In the genomic region with DNA sequence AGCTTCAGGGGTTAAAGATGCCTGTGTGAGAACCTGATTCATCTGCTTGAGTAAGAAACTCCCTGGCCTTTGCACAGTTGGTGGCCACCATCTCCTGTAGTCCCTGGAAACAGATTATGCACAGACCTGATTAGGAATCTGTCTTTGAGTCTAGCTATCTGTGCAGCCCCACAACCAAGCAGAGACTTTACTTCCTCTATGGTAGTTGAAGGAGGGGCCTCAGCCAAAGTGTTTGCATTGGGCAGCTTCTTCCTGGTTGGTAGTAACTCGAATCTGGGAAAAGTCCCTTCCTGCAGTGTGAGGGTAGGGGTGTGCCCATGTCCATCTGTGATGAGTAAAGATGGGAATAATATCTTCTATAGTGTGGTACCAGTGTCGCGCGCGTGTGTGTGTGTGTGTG, we compare ENCODE assay signal across 14 mouse cellular contexts.
A peak's percentile ranks its signal among the peaks of the same experiment; 100 is the strongest.
DNase-seq lines count a peak whose midpoint lies in the region; ATAC-seq lines count a peak whose summit lies in the region.
"Had no signal": no experiment of that assay in that cellular context is flagged by ENCODE, and none has a peak within 500 bp of the region (broad histone marks: within the 10 kb centered on the region; RNA-seq: fewer than 3 reads in every experiment).

No protein-coding gene starts in this region.

- H3K4me1 ChIP-seq in heart, embryonic 12.5 days (replicated peaks), result peaks cover 35% of the 10 kb centered on the region
- 0 out of 2 replicates have a peak, but pooled peaks cover 2% of the 10 kb centered on the region for H3K4me1 ChIP-seq in liver, embryonic 11.5 days (replicated peaks; ENCODE audit: control insufficient read depth, insufficient read depth, low read length)
- peaks cover 9% of the 10 kb centered on the region; the same call in 1 of the 2 replicates for H3K4me1 ChIP-seq in liver, embryonic 12.5 days
- peaks cover 30% of the 10 kb centered on the region for H3K4me1 ChIP-seq in embryonic facial prominence, embryonic 13.5 days
- H3K4me1 ChIP-seq in stomach, embryonic 14.5 days (ENCODE audit: control insufficient read depth, insufficient read depth, low read length), result peaks cover 19% of the 10 kb centered on the region
- H3K4me1 ChIP-seq in forebrain, embryonic 15.5 days, result no peaks in the 10 kb centered on the region
- H3K4me1 ChIP-seq: neural tube, embryonic 12.5 days had no signal

- no peaks in the 10 kb centered on the region for H3K27me3 ChIP-seq in heart, embryonic 12.5 days (replicated peaks)
- no peaks in the 10 kb centered on the region for H3K27me3 ChIP-seq in liver, embryonic 11.5 days (replicated peaks; ENCODE audit: control insufficient read depth, insufficient read depth, low read length)
- no peaks in the 10 kb centered on the region for H3K27me3 ChIP-seq in liver, embryonic 12.5 days (replicated peaks)
- H3K27me3 ChIP-seq in embryonic facial prominence, embryonic 13.5 days, result no peaks in the 10 kb centered on the region
- H3K27me3 ChIP-seq in stomach, embryonic 14.5 days (ENCODE audit: control insufficient read depth, insufficient read depth, low read length), result no peaks in the 10 kb centered on the region
- H3K27me3 ChIP-seq in forebrain, embryonic 15.5 days, result no peaks in the 10 kb centered on the region
- H3K27me3 ChIP-seq: neural tube, embryonic 12.5 days had no signal

- no peak overlapping the region for H3K4me3 ChIP-seq in heart, embryonic 12.5 days
- H3K4me3 ChIP-seq in liver, embryonic 11.5 days (ENCODE audit: low read depth, low read length), result no peak overlapping the region
- no peak overlapping the region for H3K4me3 ChIP-seq in liver, embryonic 12.5 days
- no peak overlapping the region for H3K4me3 ChIP-seq in embryonic facial prominence, embryonic 13.5 days
- H3K4me3 ChIP-seq in stomach, embryonic 14.5 days (ENCODE audit: low read depth, low read length), result no peak overlapping the region
- no peak overlapping the region for H3K4me3 ChIP-seq in forebrain, embryonic 15.5 days
- H3K4me3 ChIP-seq: hindbrain, embryonic 10.5 days; neural tube, embryonic 12.5 days had no signal

- WGBS in heart, embryonic 12.5 days, result 73% methylated on average over 5 of the region's 5 CpGs
- 78% methylated on average over 5 of the region's 5 CpGs for WGBS in liver, embryonic 11.5 days
- WGBS in liver, embryonic 12.5 days (ENCODE audit: insufficient replicate concordance), result 69% methylated on average over 5 of the region's 5 CpGs
- whole genome bisulfite sequencing in embryonic facial prominence, embryonic 13.5 days, result 77% methylated on average over 5 of the region's 5 CpGs
- WGBS in stomach, embryonic 14.5 days, result 80% methylated on average over 5 of the region's 5 CpGs
- 89% methylated on average over 5 of the region's 5 CpGs for WGBS in forebrain, embryonic 15.5 days

- H3K9me3 ChIP-seq in heart, embryonic 12.5 days (replicated peaks), result no peaks in the 10 kb centered on the region
- no peaks in the 10 kb centered on the region for H3K9me3 ChIP-seq in liver, embryonic 11.5 days (ENCODE audit: control insufficient read depth, low read length)
- no peaks in the 10 kb centered on the region for H3K9me3 ChIP-seq in liver, embryonic 12.5 days (replicated peaks)
- no peaks in the 10 kb centered on the region for H3K9me3 ChIP-seq in embryonic facial prominence, embryonic 13.5 days
- no peaks in the 10 kb centered on the region for H3K9me3 ChIP-seq in stomach, embryonic 14.5 days (ENCODE audit: control insufficient read depth, low read depth, low read length)
- H3K9me3 ChIP-seq in forebrain, embryonic 15.5 days, result no peaks in the 10 kb centered on the region
- H3K9me3 ChIP-seq: hindbrain, embryonic 10.5 days; neural tube, embryonic 12.5 days had no signal

- H3K4me2 ChIP-seq in heart, embryonic 12.5 days, result no peak overlapping the region
- no peak overlapping the region for H3K4me2 ChIP-seq in liver, embryonic 11.5 days
- H3K4me2 ChIP-seq in liver, embryonic 12.5 days, result no peak overlapping the region
- H3K4me2 ChIP-seq in embryonic facial prominence, embryonic 13.5 days, result no peak overlapping the region
- H3K4me2 ChIP-seq in stomach, embryonic 14.5 days (replicated peaks; ENCODE audit: low read depth, low read length), result no peak overlapping the region
- H3K4me2 ChIP-seq in forebrain, embryonic 15.5 days (replicated peaks), result no peak overlapping the region
- H3K4me2 ChIP-seq: neural tube, embryonic 12.5 days had no signal

- DNase-seq in heart, adult 9 months (ENCODE audit: low spot score in 2 of 2), result no peak
- no peak for DNase-seq in liver, embryonic 11.5 days (ENCODE audit: low spot score)
- no peak for DNase-seq in urinary bladder, postnatal 14 days (ENCODE audit: low spot score)
- DNase-seq: adrenal gland, adult 8-10 months; liver, postnatal 0 days had no signal

- no peaks in the 10 kb centered on the region for H3K36me3 ChIP-seq in heart, embryonic 12.5 days
- no peaks in the 10 kb centered on the region for H3K36me3 ChIP-seq in liver, embryonic 11.5 days (ENCODE audit: control insufficient read depth, insufficient read depth, low read length)
- no peaks in the 10 kb centered on the region for H3K36me3 ChIP-seq in liver, embryonic 12.5 days
- no peaks in the 10 kb centered on the region; the same call in 1 of the 2 replicates for H3K36me3 ChIP-seq in embryonic facial prominence, embryonic 13.5 days
- no peaks in the 10 kb centered on the region for H3K36me3 ChIP-seq in stomach, embryonic 14.5 days (ENCODE audit: control insufficient read depth, insufficient read depth, low read length)
- no peaks in the 10 kb centered on the region for H3K36me3 ChIP-seq in forebrain, embryonic 15.5 days
- H3K36me3 ChIP-seq: hindbrain, embryonic 10.5 days; neural tube, embryonic 12.5 days had no signal

- 0 out of 2 replicates have a peak, but pooled peaks have one; percentile 5 for ATAC-seq in heart, embryonic 12.5 days (ENCODE audit: insufficient number of reproducible peaks, low FRiP score)
- ATAC-seq in liver, embryonic 11.5 days (replicated peaks; ENCODE audit: low FRiP score), result 0 out of 2 replicates have a peak, but pooled peaks have one; percentile 10
- ATAC-seq in liver, embryonic 12.5 days, result no peak
- ATAC-seq in embryonic facial prominence, embryonic 13.5 days (ENCODE audit: insufficient number of reproducible peaks, insufficient read depth, low FRiP score, low TSS enrichment, low read depth), result no peak
- ATAC-seq in stomach, embryonic 14.5 days (ENCODE audit: insufficient number of reproducible peaks, insufficient read depth, low FRiP score, low read depth), result no peak
- no peak for ATAC-seq in forebrain, embryonic 15.5 days (replicated peaks)
- ATAC-seq: midbrain, embryonic 16.5 days had no signal

- peak overlapping the region; percentile 90 for H3K27ac ChIP-seq in heart, embryonic 12.5 days (ENCODE audit: poor library complexity, severe bottlenecking)
- no peak overlapping the region for H3K27ac ChIP-seq in liver, embryonic 11.5 days (ENCODE audit: low read depth, low read length)
- no peak overlapping the region for H3K27ac ChIP-seq in liver, embryonic 12.5 days
- H3K27ac ChIP-seq in embryonic facial prominence, embryonic 13.5 days, result peak overlapping the region; percentile 44; the same call in 1 of the 2 replicates
- peak overlapping the region; percentile 48; the same call in 1 of the 2 replicates for H3K27ac ChIP-seq in stomach, embryonic 14.5 days (ENCODE audit: low read length)
- H3K27ac ChIP-seq in forebrain, embryonic 15.5 days (replicated peaks), result no peak overlapping the region
- H3K27ac ChIP-seq: macrophage; neural tube, embryonic 12.5 days had no signal

- no peak overlapping the region for H3K9ac ChIP-seq in heart, embryonic 12.5 days
- no peak overlapping the region for H3K9ac ChIP-seq in liver, embryonic 11.5 days (ENCODE audit: low read depth, low read length)
- no peak overlapping the region for H3K9ac ChIP-seq in liver, embryonic 12.5 days
- no peak overlapping the region for H3K9ac ChIP-seq in embryonic facial prominence, embryonic 13.5 days
- H3K9ac ChIP-seq in stomach, embryonic 14.5 days (replicated peaks; ENCODE audit: low read depth, low read length), result no peak overlapping the region
- H3K9ac ChIP-seq in forebrain, embryonic 15.5 days (replicated peaks), result no peak overlapping the region
- H3K9ac ChIP-seq: liver, postnatal 0 days; neural tube, embryonic 12.5 days had no signal

Comparison
In these comparisons a context has a peak if more than half of its experiments do, and no peak if none do; other contexts are left out.
1. ATAC-seq: peak in heart, embryonic 12.5 days (single experiment) and liver, embryonic 11.5 days (single experiment); none in liver, embryonic 12.5 days (single experiment), embryonic facial prominence, embryonic 13.5 days (single experiment), stomach, embryonic 14.5 days (single experiment) and forebrain, embryonic 15.5 days (single experiment).
2. H3K27ac ChIP-seq: peak in heart, embryonic 12.5 days (single experiment), embryonic facial prominence, embryonic 13.5 days (single experiment) and stomach, embryonic 14.5 days (single experiment); none in liver, embryonic 11.5 days (single experiment), liver, embryonic 12.5 days (single experiment) and forebrain, embryonic 15.5 days (single experiment).